Mouse (Mus musculus): ENCODE data around the gene Cldn34b4. TPM values are rescaled to one million over a fixed set of nuclear protein-coding genes. Genes with fewer than 3 reads are reported as not detected.

Gene Cldn34b4
- not detected in 2 replicates for polyA plus RNA-seq (2014; fragmentation: Nextera tagmentation; extraction: Ambion mirVana)

GRCm38 (mm10) chrX:76393050-76393449, at the start of gene Cldn34b4:
Cldn34b4 (plus strand) TSS chrX:76393350.
- H3K9me3 ChIP-seq (ENCODE audit: control insufficient read depth, low read length), result no peaks in the 10 kb centered on the region
- H3K27me3 ChIP-seq (ENCODE audit: control insufficient read depth, insufficient read depth, low read length), result no peaks in the 10 kb centered on the region
- no peak within 1 kb of the TSS for H3K9ac ChIP-seq (ENCODE audit: low read depth, low read length)
- no peaks in the 10 kb centered on the region for H3K36me3 ChIP-seq (ENCODE audit: control insufficient read depth, insufficient read depth, low read length)
- H3K4me3 ChIP-seq (ENCODE audit: low read length), result no peak within 1 kb of the TSS
- 87% methylated on average over 3 of the region's 3 CpGs for WGBS
- H3K27ac ChIP-seq (ENCODE audit: low read depth, low read length), result no peak within 1 kb of the TSS
- H3K4me2 ChIP-seq (replicated peaks; ENCODE audit: low read depth, low read length), result no peak within 1 kb of the TSS
- no peaks in the 10 kb centered on the region for H3K4me1 ChIP-seq (ENCODE audit: control insufficient read depth, insufficient read depth, low read length)
- ATAC-seq (ENCODE audit: low FRiP score, low TSS enrichment), result no peak

Other genes with a start within 250 kb of the Cldn34b4 start
- not detected in 2 replicates for gene Cldn34b3, start 129.0 kb upstream of the Cldn34b4 start, polyA plus RNA-seq (2014; fragmentation: Nextera tagmentation; extraction: Ambion mirVana)
- not detected in 2 replicates for gene Cldn34d, start 209.6 kb downstream of the Cldn34b4 start, polyA plus RNA-seq (2014; fragmentation: Nextera tagmentation; extraction: Ambion mirVana)

Data from kidney, embryonic 14.5 days (tissue).